Mouse (Mus musculus) left cerebral cortex, postnatal 10 days (tissue): ENCODE measurements around the gene Spred1. TPM values are rescaled to one million over a fixed set of nuclear protein-coding genes. Genes with fewer than 3 reads are reported as not detected.

Experiments used
- DNase-seq, 2 experiments: peaks; one replicate each; pipeline ENCODE4 v3.0.0; 2021 to 2022; ENCODE audit warnings: low spot score in 2 of 2, mixed read lengths in 1 of 2; ENCODE audit errors: extremely low spot score in 1 of 2
- intact Hi-C: fragments of 180-260 bp; cut with DNase I; formaldehyde crosslinking; loops from one replicate; pipeline ENCODE4 v1.15.1; 2025
- microRNA-seq: library from miRNA; unstranded; fragments of <30 nt; microRNA quantifications from one replicate; pipeline ENCODE4 v1.2.0, GENCODE M21; 2022
- total RNA-seq, 2 experiments: library from RNA; stranded (reverse); gene quantifications; 2 replicates each; pipeline ENCODE4 v1.2.3; 2021

Gene Spred1
- total RNA-seq, 2 experiments from 2014 or later: 71.8 to 73.6 TPM

DNA sequence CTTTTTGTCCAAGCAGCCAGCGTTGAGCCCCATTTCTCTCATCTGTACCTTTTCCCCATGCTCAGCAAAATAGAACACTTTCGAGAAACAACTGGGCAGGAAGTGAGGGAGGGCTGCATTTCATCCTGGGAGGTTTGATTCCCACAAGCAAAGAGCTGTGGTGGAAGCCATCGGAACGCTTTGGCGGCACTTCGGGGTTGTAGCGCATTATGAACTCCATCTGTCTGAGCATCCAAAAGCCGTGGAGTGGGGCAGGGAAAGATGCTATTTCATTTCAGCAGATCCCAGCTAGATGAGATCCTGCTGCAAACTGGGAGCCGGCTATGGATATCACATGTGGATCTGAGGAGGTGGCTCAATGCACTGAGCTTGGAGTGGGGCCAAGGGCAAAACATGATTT lies 101.5 kb downstream of the Spred1 start:
- no peak for DNase-seq
- intact Hi-C loops: no loop called here

DNA sequence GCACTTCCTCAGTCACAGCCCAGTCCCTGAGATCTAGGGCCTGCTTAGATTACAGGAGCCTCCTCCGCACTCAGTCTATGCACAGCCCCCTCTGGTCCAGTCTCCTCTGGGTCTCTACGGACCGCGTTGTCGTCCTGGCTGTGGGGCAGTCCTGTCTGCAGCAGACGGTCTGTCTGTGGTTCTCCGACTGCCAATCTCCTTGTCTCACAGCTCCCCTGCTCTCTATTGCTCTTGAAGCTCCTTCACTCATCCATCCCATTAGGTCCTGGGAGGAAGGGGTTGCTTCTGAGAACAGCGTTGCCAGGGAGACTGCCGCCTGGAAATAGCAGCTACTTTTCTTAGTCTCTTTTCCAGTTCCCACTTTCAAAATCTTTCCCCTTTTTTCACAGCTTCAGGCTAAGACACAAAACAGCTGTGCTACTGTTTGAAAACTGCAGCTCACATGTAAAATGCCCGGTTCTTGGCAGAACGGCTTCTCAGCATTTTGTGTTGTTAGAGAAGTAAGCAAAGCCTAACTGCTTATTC lies 107.5 kb downstream of the Spred1 start:
- intact Hi-C loops: loop anchor here (5.0 kb wide), 1 partner anchor 106 kb away; the partner anchor contains the start of gene Spred1
- peak in 1 of 2 experiments; percentile 51 for DNase-seq

- intact Hi-C loops: loop anchor here (2.0 to 5.0 kb wide), 2 partner anchors 48 to 333 kb away; no protein-coding TSS in a partner anchor
- DNase-seq: peak in 1 of 2 experiments; percentile 36
Measured at GRCm38 (mm10) chr2:117230261-117230660, 109.1 kb downstream of the Spred1 start.

GRCm38 (mm10) chr2:117231257-117231656 lies 110.1 kb downstream of the Spred1 start:
- intact Hi-C loops: loop anchor here (2.0 to 5.0 kb wide), 2 partner anchors 49 to 334 kb away; no protein-coding TSS in a partner anchor
- DNase-seq: peak; percentile 83 to 92

Small RNA genes within 50 kb of the gene (microRNA-seq; reads per million reads assigned to microRNA genes)
- 5,242 reads per million, percentile 92 among the genes with 10 or more reads in this experiment for gene Mir674

Other genes with a start within 250 kb of the Spred1 start
- 1 to 10 TPM; 2.3 to 2.7 TPM for gene Tmco5, start 242.7 kb upstream of the Spred1 start, total RNA-seq
- 10 to 100 TPM; 50.1 to 51.6 TPM for gene Fam98b, start 128.4 kb downstream of the Spred1 start, total RNA-seq
- gene Rasgrp1, start 221.6 kb downstream of the Spred1 start, total RNA-seq: 100 to 1,000 TPM; 142 to 150 TPM